Mouse (Mus musculus): ENCODE results near the gene Abcf2. TPM values are rescaled to one million over a fixed set of nuclear protein-coding genes. Genes with fewer than 3 reads are reported as not detected.
A peak's percentile ranks its signal among the peaks of the same experiment; 100 is the strongest.

Gene Abcf2
- polyA plus RNA-seq, 1 experiment from 2014 or later, result 78.0 TPM

DNA sequence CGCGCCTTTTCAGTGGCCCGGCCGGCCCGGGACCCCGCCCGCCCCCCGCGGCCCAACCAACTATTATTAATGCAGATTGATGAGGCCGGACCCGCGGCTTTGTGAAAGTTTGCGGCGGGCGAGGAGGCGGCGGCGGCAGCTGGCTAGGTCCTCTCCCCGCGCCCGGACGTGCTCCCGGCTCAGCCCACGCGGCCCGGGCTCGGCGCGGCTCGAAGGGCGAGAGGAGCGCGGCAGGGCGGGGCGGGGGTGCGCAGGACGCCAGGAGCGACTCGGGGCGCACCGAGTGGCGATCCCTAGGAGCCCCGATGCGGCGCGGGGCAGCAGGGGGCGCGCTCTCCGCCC, 50.4 kb downstream of the Abcf2 start, which contains the start of gene Gbx1:
Gene Gbx1 (minus strand): TSS at position 314 of the 342 bp plus-strand sequence.
- Histone ChIP-seq H3K27ac (ENCODE audit: low read length) (no peak within 1 kb of the TSS), H3K27me3 (ENCODE audit: control insufficient read depth, insufficient read depth, low read depth, low read length) (peaks cover 47% of the 10 kb centered on the region), H3K4me2 (ENCODE audit: low read length) (peak within 1 kb of the TSS; percentile 89), H3K36me3 (ENCODE audit: control insufficient read depth, insufficient read depth, low read length) (no peaks in the 10 kb centered on the region), H3K9ac (ENCODE audit: low read depth, low read length) (peak within 1 kb of the TSS; percentile 55), H3K4me3 (ENCODE audit: low read depth, low read length) (peak within 1 kb of the TSS; percentile 43), H3K4me1 (ENCODE audit: control insufficient read depth, insufficient read depth, low read length) (peaks cover 10% of the 10 kb centered on the region), H3K9me3 (replicated peaks; ENCODE audit: control insufficient read depth, low read length, poor library complexity, severe bottlenecking) (no peaks in the 10 kb centered on the region)
- ATAC-seq, result no peak
- 1% methylated on average over 34 of the region's 49 CpGs for WGBS

DNA sequence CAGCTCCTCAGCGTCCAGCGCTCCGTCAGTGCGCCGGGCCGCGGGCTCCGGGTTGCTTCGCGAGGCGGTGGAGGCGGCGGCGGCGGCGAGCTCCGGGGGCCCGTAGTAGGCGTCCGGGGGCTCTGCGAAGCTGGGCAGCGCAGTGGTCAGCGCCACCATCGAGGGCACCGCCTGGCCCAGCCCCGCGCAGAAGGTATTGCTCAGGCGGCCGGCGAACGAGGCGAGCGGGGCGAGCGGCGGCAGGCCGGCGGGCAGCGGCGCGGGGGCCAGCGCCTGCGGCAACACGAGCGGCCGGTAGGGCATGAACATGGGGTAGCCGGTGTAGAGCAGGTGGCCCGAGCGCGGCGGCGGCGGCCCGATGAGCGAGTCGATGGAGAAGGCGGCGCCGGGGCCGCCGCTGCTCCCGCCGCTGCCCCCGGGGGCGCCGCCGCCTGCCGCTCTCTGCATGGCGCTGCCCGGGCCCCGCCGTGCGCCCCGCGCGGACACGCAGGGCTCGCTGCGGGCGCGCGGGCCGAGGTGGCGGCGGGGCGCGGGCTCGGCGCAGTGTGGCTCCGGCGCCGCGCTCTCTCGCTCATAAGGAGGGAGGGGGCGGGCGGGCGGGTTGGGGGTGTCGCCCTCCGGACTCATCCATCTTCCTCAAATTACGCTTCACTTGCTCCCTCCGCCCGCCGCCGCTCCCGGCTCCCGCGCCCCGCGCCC, 50.9 kb downstream of the Abcf2 start:
- H3K27ac ChIP-seq (ENCODE audit: low read length), result no peak overlapping the region
- whole genome bisulfite sequencing, result under 1% methylated on average over 56 of the region's 109 CpGs

DNA sequence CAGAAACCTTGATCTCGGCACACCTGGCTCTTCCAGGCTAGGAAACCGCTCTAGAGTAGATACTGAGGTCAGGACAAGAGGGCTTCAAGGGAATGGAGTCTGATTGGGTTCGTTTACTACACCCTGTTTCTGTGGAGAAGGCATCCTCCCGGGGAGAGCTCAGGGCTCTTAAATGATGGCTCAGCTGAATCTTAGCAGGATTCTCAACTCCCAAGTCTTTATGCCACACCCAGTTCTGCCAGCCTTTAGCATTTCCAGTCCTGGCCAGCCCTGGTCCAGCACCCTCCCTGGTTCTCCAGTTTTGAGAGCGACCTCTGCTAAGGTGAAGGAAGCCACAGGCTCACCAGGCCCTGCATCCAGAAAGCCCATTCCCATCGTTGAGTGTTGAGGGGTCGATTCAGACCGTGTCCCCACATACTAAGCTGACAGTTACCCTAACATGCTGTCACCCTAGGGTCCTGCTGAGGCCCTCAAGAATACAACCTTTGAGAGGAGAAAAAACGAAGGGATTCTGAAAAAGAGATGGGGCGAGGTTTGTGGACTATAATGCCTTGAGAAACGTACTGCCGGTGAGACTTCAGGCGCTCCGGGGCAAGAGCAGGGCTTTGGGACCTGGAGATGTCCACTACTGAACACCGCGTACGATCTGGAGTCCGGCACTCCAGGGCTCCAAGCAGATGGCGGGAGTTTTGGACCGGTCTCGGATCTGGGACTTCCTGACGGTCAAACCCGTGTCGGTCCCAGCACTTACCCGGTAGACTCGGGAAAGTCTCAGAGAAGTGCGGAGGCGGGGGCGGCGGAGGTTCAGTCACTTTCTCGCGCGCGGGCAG, 51.7 kb downstream of the Abcf2 start:
- no peaks in the 10 kb centered on the region for H3K9me3 ChIP-seq (replicated peaks; ENCODE audit: control insufficient read depth, low read length, poor library complexity, severe bottlenecking)
- no peak for ATAC-seq
- H3K4me3 ChIP-seq (ENCODE audit: low read depth, low read length), result peak overlapping the region; percentile 43
- WGBS, result 4% methylated on average over 32 of the region's 34 CpGs
- H3K9ac ChIP-seq (ENCODE audit: low read depth, low read length), result peak overlapping the region; percentile 55; the same call in 1 of the 2 replicates
- no peaks in the 10 kb centered on the region for H3K36me3 ChIP-seq (ENCODE audit: control insufficient read depth, insufficient read depth, low read length)
- peak overlapping the region; percentile 89 for H3K4me2 ChIP-seq (ENCODE audit: low read length)
- H3K27ac ChIP-seq (ENCODE audit: low read length), result no peak overlapping the region
- H3K27me3 ChIP-seq (ENCODE audit: control insufficient read depth, insufficient read depth, low read depth, low read length), result peaks cover 54% of the 10 kb centered on the region
- H3K4me1 ChIP-seq (ENCODE audit: control insufficient read depth, insufficient read depth, low read length), result peaks cover 10% of the 10 kb centered on the region

More for the DNA sequence above, 50.9 kb downstream of the Abcf2 start:
- no peaks in the 10 kb centered on the region for H3K9me3 ChIP-seq (replicated peaks; ENCODE audit: control insufficient read depth, low read length, poor library complexity, severe bottlenecking)
- H3K9ac ChIP-seq (ENCODE audit: low read depth, low read length), result peak overlapping the region; percentile 55
- H3K4me3 ChIP-seq (ENCODE audit: low read depth, low read length), result peak overlapping the region; percentile 43
- peaks cover 52% of the 10 kb centered on the region for H3K27me3 ChIP-seq (ENCODE audit: control insufficient read depth, insufficient read depth, low read depth, low read length)
- peak; percentile 37; the same call in 1 of the 2 replicates for ATAC-seq
- H3K36me3 ChIP-seq (ENCODE audit: control insufficient read depth, insufficient read depth, low read length), result no peaks in the 10 kb centered on the region
- peak overlapping the region; percentile 89 for H3K4me2 ChIP-seq (ENCODE audit: low read length)
- H3K4me1 ChIP-seq (ENCODE audit: control insufficient read depth, insufficient read depth, low read length), result peaks cover 10% of the 10 kb centered on the region

- H3K27ac ChIP-seq (ENCODE audit: low read length), result no peak overlapping the region
- H3K9ac ChIP-seq (ENCODE audit: low read depth, low read length), result no peak overlapping the region
- H3K4me3 ChIP-seq (ENCODE audit: low read depth, low read length), result no peak overlapping the region
- no peaks in the 10 kb centered on the region for H3K36me3 ChIP-seq (ENCODE audit: control insufficient read depth, insufficient read depth, low read length)
- H3K4me1 ChIP-seq (ENCODE audit: control insufficient read depth, insufficient read depth, low read length), result peaks cover 10% of the 10 kb centered on the region; the same call in 1 of the 2 replicates
- H3K4me2 ChIP-seq (ENCODE audit: low read length), result no peak overlapping the region
- H3K27me3 ChIP-seq (ENCODE audit: control insufficient read depth, insufficient read depth, low read depth, low read length), result peaks cover 54% of the 10 kb centered on the region
- WGBS, result 12% methylated on average over 4 of the region's 4 CpGs
- no peak for ATAC-seq
- H3K9me3 ChIP-seq (replicated peaks; ENCODE audit: control insufficient read depth, low read length, poor library complexity, severe bottlenecking), result no peaks in the 10 kb centered on the region
Observed at GRCm38 (mm10) chr5:24524522-24524921, 52.7 kb downstream of the Abcf2 start.

DNA sequence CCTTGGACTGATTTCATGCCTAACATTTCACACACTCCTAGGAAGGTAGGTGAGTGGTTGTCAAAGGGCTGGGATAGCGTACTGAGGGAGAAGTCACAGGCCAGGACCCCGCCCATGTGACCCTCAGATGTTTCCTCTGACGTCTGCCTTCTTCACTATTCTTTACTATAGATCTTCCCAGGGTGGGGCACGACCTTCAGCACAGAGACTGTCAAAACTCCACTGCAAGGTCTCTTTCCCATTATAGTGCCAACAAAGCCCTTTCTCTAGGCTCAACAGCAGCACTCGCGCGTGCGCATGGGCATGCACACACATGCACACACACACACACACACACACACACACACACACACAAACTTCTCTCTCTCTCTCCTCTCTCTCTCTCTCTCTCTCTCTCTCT, 53.5 kb downstream of the Abcf2 start:
- Histone ChIP-seq H3K9me3 (replicated peaks; ENCODE audit: control insufficient read depth, low read length, poor library complexity, severe bottlenecking) (no peaks in the 10 kb centered on the region), H3K4me1 (ENCODE audit: control insufficient read depth, insufficient read depth, low read length) (peaks cover 10% of the 10 kb centered on the region; the same call in 1 of the 2 replicates), H3K4me2 (ENCODE audit: low read length) (no peak overlapping the region), H3K27ac (ENCODE audit: low read length) (no peak overlapping the region), H3K4me3 (ENCODE audit: low read depth, low read length) (no peak overlapping the region), H3K9ac (ENCODE audit: low read depth, low read length) (no peak overlapping the region), H3K36me3 (ENCODE audit: control insufficient read depth, insufficient read depth, low read length) (no peaks in the 10 kb centered on the region), H3K27me3 (ENCODE audit: control insufficient read depth, insufficient read depth, low read depth, low read length) (peaks cover 48% of the 10 kb centered on the region)
- ATAC-seq, result no peak
- 38% methylated on average over 8 of the region's 8 CpGs for WGBS

DNA sequence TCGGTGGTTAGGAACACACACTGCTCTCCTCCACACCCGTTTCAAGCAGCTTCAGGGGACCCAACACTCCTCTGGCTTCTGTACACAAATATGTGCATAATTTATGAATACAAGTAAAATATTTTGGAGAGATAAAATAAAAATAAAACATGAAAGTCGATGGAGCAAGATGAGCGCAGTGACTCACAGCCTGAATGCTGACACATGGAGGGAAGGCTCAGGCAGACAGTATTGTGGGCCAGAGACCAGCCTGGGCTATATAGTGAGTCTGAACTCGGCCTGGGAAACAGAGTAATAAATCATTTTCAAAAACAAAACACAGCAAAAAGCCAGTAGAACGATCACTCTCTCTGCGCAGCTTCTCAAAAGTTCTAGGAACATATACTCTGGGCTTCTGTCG, 55.9 kb downstream of the Abcf2 start:
- no peak overlapping the region for H3K27ac ChIP-seq (ENCODE audit: low read length)
- peaks cover 30% of the 10 kb centered on the region for H3K27me3 ChIP-seq (ENCODE audit: control insufficient read depth, insufficient read depth, low read depth, low read length)
- WGBS, result 75% methylated on average over 8 of the region's 8 CpGs
- no peak for ATAC-seq
- H3K36me3 ChIP-seq (ENCODE audit: control insufficient read depth, insufficient read depth, low read length), result no peaks in the 10 kb centered on the region
- H3K4me1 ChIP-seq (ENCODE audit: control insufficient read depth, insufficient read depth, low read length), result peaks cover 4% of the 10 kb centered on the region; the same call in 1 of the 2 replicates
- no peaks in the 10 kb centered on the region for H3K9me3 ChIP-seq (replicated peaks; ENCODE audit: control insufficient read depth, low read length, poor library complexity, severe bottlenecking)
- no peak overlapping the region for H3K4me3 ChIP-seq (ENCODE audit: low read depth, low read length)
- no peak overlapping the region for H3K4me2 ChIP-seq (ENCODE audit: low read length)
- no peak overlapping the region for H3K9ac ChIP-seq (ENCODE audit: low read depth, low read length)

MicroRNAs encoded within 50 kb of the gene (microRNA counts, 519-probe panel; counts per million panel counts)
- microRNA mmu-miR-671-3p (1,899 counts per million, percentile 41 among the panel's probes with 10 or more counts), microRNA mmu-miR-671-5p (386 counts per million, percentile 18 among the panel's probes with 10 or more counts)

Small RNA genes lying within 50 kb of the gene (microRNA-seq; reads per million reads assigned to microRNA genes)
- gene Mir671, result 426 reads per million, percentile 70 among the genes with 10 or more reads in this experiment

Other genes starting within 250 kb of the Abcf2 start
- gene Kcnh2, start 225.9 kb downstream of the Abcf2 start, polyA plus RNA-seq (2015; fragmentation: Nextera tagmentation; extraction: Ambion mirVana), result 11.4 and 11.7 TPM in 2 replicates
- 8.8 and 9.7 TPM in 2 replicates for gene Nos3, start 212.7 kb downstream of the Abcf2 start, polyA plus RNA-seq (2015; fragmentation: Nextera tagmentation; extraction: Ambion mirVana)
- 3.8 and 4.4 TPM in 2 replicates for gene Atg9b, start 185.3 kb downstream of the Abcf2 start, polyA plus RNA-seq (2015; fragmentation: Nextera tagmentation; extraction: Ambion mirVana)
- gene Abcb8, start 183.8 kb downstream of the Abcf2 start, polyA plus RNA-seq (2015; fragmentation: Nextera tagmentation; extraction: Ambion mirVana), result 49.2 and 54.9 TPM in 2 replicates
- 0.24 TPM in 1 of 2 replicates, not detected in the other for gene Asic3, start 164.1 kb downstream of the Abcf2 start, polyA plus RNA-seq (2015; fragmentation: Nextera tagmentation; extraction: Ambion mirVana)
- gene Cdk5, start 153.9 kb downstream of the Abcf2 start, polyA plus RNA-seq (2015; fragmentation: Nextera tagmentation; extraction: Ambion mirVana), result 130 and 149 TPM in 2 replicates
- 22.2 and 23.7 TPM in 2 replicates for gene Slc4a2, start 153.6 kb downstream of the Abcf2 start, polyA plus RNA-seq (2015; fragmentation: Nextera tagmentation; extraction: Ambion mirVana)
- gene Fastk, start 132.2 kb downstream of the Abcf2 start, polyA plus RNA-seq (2015; fragmentation: Nextera tagmentation; extraction: Ambion mirVana), result 93.0 and 96.2 TPM in 2 replicates
- 60.1 and 63.2 TPM in 2 replicates for gene Tmub1, start 129.6 kb downstream of the Abcf2 start, polyA plus RNA-seq (2015; fragmentation: Nextera tagmentation; extraction: Ambion mirVana)
- gene Agap3, start 125.3 kb downstream of the Abcf2 start, polyA plus RNA-seq (2015; fragmentation: Nextera tagmentation; extraction: Ambion mirVana), result 55.6 and 56.9 TPM in 2 replicates
- gene Gbx1, start 50.3 kb downstream of the Abcf2 start, polyA plus RNA-seq (2015; fragmentation: Nextera tagmentation; extraction: Ambion mirVana), result 0.20 and 0.21 TPM in 2 replicates
- 0.15 TPM in 1 of 2 replicates, not detected in the other for gene Asb10, start 36.5 kb downstream of the Abcf2 start, polyA plus RNA-seq (2015; fragmentation: Nextera tagmentation; extraction: Ambion mirVana)
- 0.08 TPM in 1 of 2 replicates, not detected in the other for gene 4931409K22Rik, start 20.7 kb downstream of the Abcf2 start, polyA plus RNA-seq (2015; fragmentation: Nextera tagmentation; extraction: Ambion mirVana)
- gene Chpf2, start 9.3 kb upstream of the Abcf2 start, polyA plus RNA-seq (2015; fragmentation: Nextera tagmentation; extraction: Ambion mirVana), result 16.6 and 23.3 TPM in 2 replicates
- 173 and 192 TPM in 2 replicates for gene Smarcd3, start 46.9 kb upstream of the Abcf2 start, polyA plus RNA-seq (2015; fragmentation: Nextera tagmentation; extraction: Ambion mirVana)
- 48.6 and 49.8 TPM in 2 replicates for gene Nub1, start 108.1 kb upstream of the Abcf2 start, polyA plus RNA-seq (2015; fragmentation: Nextera tagmentation; extraction: Ambion mirVana)
- 4.4 and 5.7 TPM in 2 replicates for gene Wdr86, start 153.3 kb upstream of the Abcf2 start, polyA plus RNA-seq (2015; fragmentation: Nextera tagmentation; extraction: Ambion mirVana)
- gene Crygn, start 180.5 kb upstream of the Abcf2 start, polyA plus RNA-seq (2015; fragmentation: Nextera tagmentation; extraction: Ambion mirVana), result 1.4 and 2.1 TPM in 2 replicates

Measured in midbrain, embryonic 16.5 days (tissue).